Mouse (Mus musculus) spleen, adult 2 months (tissue): Measurements from ENCODE around the gene Ovca2.

ENCODE experiments used
- CTCF ChIP-seq: fragments of 200-500 bp; IDR thresholded peaks from 2 replicates; pipeline ENCODE4 v1.5.1; 2011; ENCODE audit warnings: mild to moderate bottlenecking, inconsistent platforms; ENCODE audit not compliant: insufficient read depth, insufficient read length, insufficient replicate concordance; ENCODE audit errors: extremely low read depth
- POLR2A ChIP-seq: fragments of 200-500 bp; IDR thresholded peaks from 2 replicates; pipeline ENCODE4 v1.6.1; 2011; ENCODE audit warnings: low read depth, low read length, inconsistent platforms

DNA sequence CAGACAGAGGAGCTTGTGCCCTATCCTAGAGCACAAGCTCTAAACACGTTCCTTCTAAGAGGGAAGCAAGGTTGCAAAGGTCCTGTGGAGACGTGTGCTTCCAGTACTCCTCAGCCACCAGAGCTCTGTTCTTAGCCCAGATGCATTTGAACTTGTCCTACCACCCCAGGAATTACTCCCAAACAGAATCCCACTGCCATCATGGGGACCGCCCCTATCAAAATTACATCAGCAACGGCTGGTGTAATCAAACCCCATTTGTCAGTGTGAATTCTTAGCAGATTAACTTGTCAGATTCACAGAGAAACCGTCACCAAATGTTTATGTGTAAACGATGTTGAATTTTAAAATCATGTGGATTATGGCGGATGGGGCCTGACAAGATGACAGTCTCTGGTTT, 17.7 kb downstream of the Ovca2 start:
- no peak for TF ChIP-seq CTCF
- TF ChIP-seq POLR2A, result no peak
